Mouse (Mus musculus) ovary, adult 18-20 months (tissue): ENCODE results near the gene Galm.

Experiments
- DNase-seq: peaks from one replicate; pipeline ENCODE4 v3.0.0; 2022; ENCODE audit warnings: low spot score, mixed read lengths

Gene Galm

DNA sequence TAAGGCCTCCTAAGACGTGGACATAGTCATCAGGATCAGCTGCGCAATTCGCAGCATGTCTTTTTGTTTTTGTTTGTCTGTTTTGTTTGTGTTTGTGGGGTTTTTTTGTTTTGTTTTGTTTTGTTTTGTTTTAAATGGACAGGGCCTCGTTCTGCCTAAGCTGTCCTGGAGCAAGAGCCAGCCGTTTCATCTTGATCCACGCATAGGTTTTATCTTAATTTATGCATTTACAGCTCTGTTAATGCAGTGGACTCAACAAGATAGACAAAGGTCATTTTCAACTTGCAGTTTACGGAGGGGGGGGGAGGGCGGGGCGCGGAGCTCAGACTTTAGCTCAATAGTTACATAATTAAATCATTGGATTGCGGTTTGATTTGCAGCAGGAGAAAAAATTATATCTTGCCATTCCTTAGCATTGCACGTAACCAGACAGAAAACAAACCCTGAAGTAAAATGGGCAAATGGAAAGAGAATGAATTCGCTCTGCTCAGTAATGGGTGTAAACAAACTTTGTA, 1.3 kb downstream of the Galm start:
- no peak for DNase-seq

DNA sequence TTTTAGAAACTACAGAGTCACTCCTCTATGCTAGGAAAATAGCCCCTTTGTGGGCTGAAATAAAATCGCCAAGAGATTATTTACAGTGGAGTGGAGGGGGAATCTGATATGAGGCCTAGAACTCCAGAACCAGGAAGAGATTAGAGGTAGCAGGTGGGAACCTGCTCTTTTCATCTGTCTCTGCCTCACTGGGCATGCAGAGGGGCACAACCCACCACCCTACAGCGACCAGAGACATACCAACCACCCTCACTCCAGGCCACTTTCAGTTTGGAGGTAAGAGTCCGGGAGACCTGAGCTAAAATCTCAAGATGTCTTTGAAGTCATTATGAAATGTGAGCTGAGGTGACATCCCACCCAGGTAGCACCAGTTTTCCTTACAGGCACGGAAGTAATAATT, 2.1 kb downstream of the Galm start:
- DNase-seq = no peak

GRCm38 (mm10) chr17:80130718-80131430, 3.6 kb downstream of the Galm start:
- DNase-seq = no peak

DNA sequence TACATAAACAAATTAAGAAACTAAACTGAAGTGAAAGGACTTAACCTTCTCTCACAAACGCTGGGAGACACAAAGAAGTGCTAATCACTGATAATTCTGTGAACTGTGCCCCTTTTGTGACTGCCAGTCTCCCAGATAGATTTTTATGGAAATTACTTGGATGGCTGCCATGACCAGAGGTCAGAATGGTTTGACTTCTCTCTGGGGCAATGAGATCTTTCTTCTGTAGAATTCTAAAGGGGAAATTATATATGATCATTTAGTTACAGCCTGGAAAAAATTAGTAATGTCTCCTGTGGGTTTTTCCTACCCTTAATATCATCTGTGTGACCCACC, 4.1 kb downstream of the Galm start:
- no peak for DNase-seq

DNA sequence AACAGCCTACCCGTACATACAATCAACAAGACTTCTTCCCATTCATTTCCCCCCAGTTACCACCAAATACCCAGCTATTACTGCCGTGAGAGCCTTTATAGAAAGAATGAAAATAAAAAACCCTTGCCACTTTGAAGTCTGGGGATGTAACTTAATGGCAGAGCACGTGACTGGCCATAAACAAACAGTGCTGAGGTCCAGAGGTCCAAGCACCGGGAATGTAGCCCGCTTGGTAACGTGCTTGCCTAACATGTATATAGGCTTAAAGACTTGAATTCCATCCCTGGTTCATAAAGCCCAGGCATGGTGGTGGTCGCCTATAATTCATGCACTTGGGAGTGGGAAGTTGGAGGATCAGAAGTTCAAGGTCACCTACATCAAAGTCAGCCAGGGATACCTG, 4.6 kb downstream of the Galm start:
- no peak for DNase-seq

DNA sequence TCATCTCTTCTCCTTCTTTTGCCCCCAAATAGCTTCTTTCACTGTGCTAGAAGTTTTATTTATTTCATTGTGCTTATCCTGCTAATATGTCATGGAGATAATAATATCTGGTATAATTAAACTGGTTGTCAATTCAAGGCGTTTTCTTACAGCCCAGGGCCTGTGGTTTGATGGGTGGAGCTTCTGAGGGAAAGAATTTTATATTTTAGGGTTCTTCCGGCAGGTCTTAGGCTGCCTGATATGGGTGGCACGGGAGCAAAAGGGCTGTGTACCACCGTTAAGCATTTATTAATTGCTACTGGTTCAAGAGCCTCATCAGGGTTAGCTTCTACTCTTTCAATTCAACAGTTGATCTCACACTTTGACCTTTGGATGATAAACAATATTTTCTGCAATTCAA, 5.2 kb downstream of the Galm start:
- DNase-seq = no peak

GRCm38 (mm10) chr17:80138434-80139162, 11.3 kb downstream of the Galm start:
- DNase-seq = no peak

- no peak for DNase-seq
Measured at GRCm38 (mm10) chr17:80139753-80140444, 12.6 kb downstream of the Galm start.

GRCm38 (mm10) chr17:80143478-80144232, 16.4 kb downstream of the Galm start:
- DNase-seq = no peak

- no peak for DNase-seq
Measured at GRCm38 (mm10) chr17:80145210-80145609, 17.9 kb downstream of the Galm start.

DNA sequence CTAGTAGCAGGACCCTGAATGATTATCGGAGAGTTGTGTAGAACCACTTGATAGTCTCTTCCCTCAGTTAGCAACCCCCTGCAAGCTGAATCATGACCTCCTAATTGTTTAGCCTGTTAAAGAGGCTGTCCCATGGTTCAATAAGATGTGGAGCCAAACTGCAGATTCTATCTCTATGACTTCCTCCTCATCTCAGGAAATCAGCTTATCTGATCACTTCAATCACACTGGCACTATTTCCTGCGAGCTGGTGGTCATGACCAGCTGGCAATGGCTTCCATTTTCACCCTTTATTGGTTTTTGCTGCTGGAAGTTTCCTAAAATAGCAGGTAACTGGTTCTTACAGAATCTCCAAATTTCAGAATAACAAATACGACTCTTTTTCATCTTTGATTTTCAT, 18.5 kb downstream of the Galm start:
- DNase-seq = no peak

GRCm38 (mm10) chr17:80148053-80148994, 21.1 kb downstream of the Galm start:
- DNase-seq = peak; percentile 56

DNA sequence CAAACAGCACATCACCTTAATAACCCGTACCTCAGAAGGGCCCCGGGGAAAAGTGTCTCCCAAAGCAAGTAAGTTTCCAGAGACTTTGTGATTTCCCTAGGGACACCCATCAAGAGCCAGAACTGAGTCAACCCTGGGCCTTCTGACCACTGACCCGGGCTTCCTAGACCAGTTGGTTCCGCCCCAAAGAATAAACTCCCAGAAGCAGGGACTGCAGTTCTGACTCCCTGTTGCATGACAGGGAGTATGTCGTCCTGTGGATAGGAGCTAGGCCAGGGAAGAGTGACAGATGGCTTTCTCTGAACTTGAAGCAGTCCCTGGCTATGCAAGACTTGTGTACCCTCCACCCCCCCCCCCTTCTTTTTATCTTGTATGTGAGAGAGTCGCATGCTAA, 21.7 kb downstream of the Galm start:
- no peak for DNase-seq

- no peak for DNase-seq
Measured at GRCm38 (mm10) chr17:80151353-80151752, 24.1 kb downstream of the Galm start.

- no peak for DNase-seq
Measured at GRCm38 (mm10) chr17:80152767-80153630, 25.7 kb downstream of the Galm start.

- no peak for DNase-seq
Measured at GRCm38 (mm10) chr17:80153631-80154030, 26.4 kb downstream of the Galm start.

- no peak for DNase-seq
Measured at GRCm38 (mm10) chr17:80156905-80157304, 29.6 kb downstream of the Galm start.

DNA sequence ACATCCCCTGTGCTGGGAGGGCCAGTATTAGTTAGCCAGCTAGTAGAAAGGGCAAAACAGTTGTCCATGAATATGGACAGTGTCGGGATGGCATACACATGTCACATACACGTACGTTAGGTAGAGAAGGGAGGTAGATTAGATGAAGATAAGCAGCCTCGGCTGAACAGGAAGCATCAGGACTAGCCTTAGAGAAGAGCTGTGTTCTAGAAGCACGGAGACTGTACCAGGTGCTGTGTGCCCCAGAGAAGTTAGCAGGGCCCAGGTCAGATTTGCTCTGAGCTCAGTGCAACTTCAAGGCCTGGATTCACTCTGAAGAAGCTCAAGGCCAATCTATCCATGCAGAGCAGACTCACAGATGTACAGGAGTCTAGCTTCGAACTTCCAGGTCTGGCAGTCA, 30.2 kb downstream of the Galm start:
- DNase-seq = no peak

- peak; percentile 57 for DNase-seq
Measured at GRCm38 (mm10) chr17:80160454-80160853, 33.2 kb downstream of the Galm start.

DNA sequence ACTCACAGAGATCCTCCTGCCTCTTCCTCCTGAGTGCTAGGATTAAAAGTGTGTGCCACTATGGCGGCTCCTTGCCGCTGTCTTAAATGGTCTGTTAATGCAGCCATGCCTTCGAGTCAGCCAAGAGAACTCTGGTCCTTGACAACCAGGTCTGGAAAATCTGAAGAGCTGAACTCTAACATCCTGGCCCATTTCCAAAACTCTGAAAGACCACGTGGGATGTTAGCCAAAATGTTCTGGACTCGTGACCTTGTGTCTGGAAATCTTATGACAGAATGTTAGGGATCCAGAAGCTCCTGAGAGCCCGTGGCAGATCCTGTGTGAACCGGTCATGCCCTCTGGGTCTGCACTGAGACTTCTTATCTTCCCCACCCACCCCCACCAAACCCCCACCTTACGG, 36.7 kb downstream of the Galm start:
- DNase-seq = no peak
